Mouse (Mus musculus) stomach, postnatal 0 days (tissue): ENCODE results near the gene Hoxc8. TPM values are rescaled to one million over a fixed set of nuclear protein-coding genes. Genes with fewer than 3 reads are reported as not detected.

ENCODE experiments used
- ATAC-seq: fragments of 200-750 bp; cut with Nextera tagmentation; 2 replicates; pipeline ENCODE4 v1.8.0; 2017; ENCODE audit not compliant: low FRiP score, low TSS enrichment
- DNase-seq: peaks from one replicate; pipeline ENCODE4 v3.0.0-alpha.2; 2016; ENCODE audit warnings: low spot score
- H3K27ac ChIP-seq: fragments of 300-500 bp; sonication (generic); replicated peaks from 2 replicates; pipeline ENCODE4 v1.5.1; 2014; ENCODE audit warnings: mild to moderate bottlenecking, control low read depth
- H3K27me3 ChIP-seq: fragments of 300-500 bp; sonication (generic); 2 replicates; pipeline ENCODE4 v1.6.1; 2014; ENCODE audit warnings: low read length; ENCODE audit not compliant: control insufficient read depth, insufficient read depth
- H3K36me3 ChIP-seq: fragments of 300-500 bp; sonication (generic); 2 replicates; pipeline ENCODE4 v1.6.1; 2014; ENCODE audit warnings: low read length, mixed read lengths; ENCODE audit not compliant: control insufficient read depth, insufficient read depth
- H3K4me1 ChIP-seq: fragments of 300-500 bp; sonication (generic); replicated peaks from 2 replicates; pipeline ENCODE4 v1.6.1; 2014; ENCODE audit warnings: antibody characterized with exemption; ENCODE audit not compliant: control insufficient read depth, insufficient read depth
- H3K4me2 ChIP-seq: fragments of 300-500 bp; sonication (generic); replicated peaks from 2 replicates; pipeline ENCODE4 v1.6.1; 2014; ENCODE audit warnings: low read depth, mild to moderate bottlenecking, control low read depth, moderate library complexity
- H3K4me3 ChIP-seq: fragments of 300-500 bp; sonication (generic); 2 replicates; pipeline ENCODE4 v1.5.1; 2014; ENCODE audit warnings: low read depth, low read length, control low read depth
- H3K9ac ChIP-seq: fragments of 300-500 bp; sonication (generic); 2 replicates; pipeline ENCODE4 v1.6.1; 2014; ENCODE audit warnings: mild to moderate bottlenecking, low read length, control low read depth, mixed read lengths
- H3K9me3 ChIP-seq: fragments of 300-500 bp; sonication (generic); 2 replicates; pipeline ENCODE4 v1.6.1; 2016; ENCODE audit warnings: low read length; ENCODE audit not compliant: control insufficient read depth
- CTCF ChIP-seq: IDR thresholded peaks from 2 replicates; pipeline ENCODE4 v1.5.1; 2016; ENCODE audit warnings: antibody characterized with exemption, low read depth, mild to moderate bottlenecking, moderate library complexity
- EP300 ChIP-seq: optimal IDR thresholded peaks from 2 replicates; pipeline ENCODE3; 2016; ENCODE audit warnings: antibody characterized with exemption
- WGBS: fragments of 180-500 bp; shearing (Covaris S2); extraction: QIAGEN DNeasy Blood & Tissue Kit; methylation state at CpG from one replicate; pipeline ENCODE4 v1.1.7; 2014; 5-methylcytosine and 5-hydroxymethylcytosine counted together
- polyA plus RNA-seq: library from polyadenylated mRNA; unstranded; fragments of >200 nt; fragmentation: Nextera tagmentation; extraction: Ambion mirVana; gene quantifications from 2 replicates; pipeline ENCODE4 v1.2.1, GENCODE M21; 2015

Hoxc8 gene
- polyA plus RNA-seq, 1 experiment from 2014 or later = 7.3 TPM

GRCm38 (mm10) chr15:102996548-102996947 lies 6.1 kb downstream of the Hoxc8 start:
- Histone ChIP-seq H3K9me3 (no peaks in the 10 kb centered on the region), H3K9ac (no peak overlapping the region), H3K27me3 (peaks cover 15% of the 10 kb centered on the region; the same call in 1 of the 2 replicates), H3K4me3 (no peak overlapping the region), H3K27ac (no peak overlapping the region), H3K4me1 (0 out of 2 replicates have a peak, but pooled peaks cover 2% of the 10 kb centered on the region), H3K4me2 (no peak overlapping the region), H3K36me3 (no peaks in the 10 kb centered on the region)
- TF ChIP-seq CTCF = no peak
- TF ChIP-seq EP300 = no peak
- 19% methylated on average over 9 of the region's 9 CpGs for WGBS
- ATAC-seq (no peak), DNase-seq (no peak)

- H3K27ac ChIP-seq = no peak overlapping the region
- H3K27me3 ChIP-seq = peaks cover 15% of the 10 kb centered on the region; the same call in 1 of the 2 replicates
- ATAC-seq (no peak), DNase-seq (no peak)
- peak overlapping the region; percentile 34; the same call in 1 of the 2 replicates for H3K4me2 ChIP-seq
- 0 out of 2 replicates have a peak, but pooled peaks cover 2% of the 10 kb centered on the region for H3K4me1 ChIP-seq
- H3K36me3 ChIP-seq = no peaks in the 10 kb centered on the region
- no peak overlapping the region for H3K9ac ChIP-seq
- H3K4me3 ChIP-seq = peak overlapping the region; percentile 45; the same call in 1 of the 2 replicates
- TF ChIP-seq CTCF (no peak), EP300 (no peak)
- 6% methylated on average over 3 of the region's 3 CpGs for WGBS
- no peaks in the 10 kb centered on the region for H3K9me3 ChIP-seq
Measured at GRCm38 (mm10) chr15:102997431-102997830, 7.0 kb downstream of the Hoxc8 start.

GRCm38 (mm10) chr15:102997939-102998355 lies 7.5 kb downstream of the Hoxc8 start, which contains the start of gene Hoxc6:
TSS of gene Hoxc6 (plus strand) at chr15:102998257.
- Histone ChIP-seq H3K9me3 (no peaks in the 10 kb centered on the region), H3K27ac (peak within 1 kb of the TSS; percentile 78), H3K27me3 (peaks cover 15% of the 10 kb centered on the region; the same call in 1 of the 2 replicates), H3K4me1 (0 out of 2 replicates have a peak, but pooled peaks cover 2% of the 10 kb centered on the region), H3K4me2 (peak within 1 kb of the TSS; percentile 80), H3K4me3 (peak within 1 kb of the TSS; percentile 45), H3K36me3 (no peaks in the 10 kb centered on the region), H3K9ac (peak within 1 kb of the TSS; percentile 61)
- no peak for DNase-seq
- no peak for ATAC-seq
- WGBS = 4% methylated on average over 19 of the region's 19 CpGs
- TF ChIP-seq EP300 = no peak
- TF ChIP-seq CTCF = no peak

GRCm38 (mm10) chr15:102998608-102999182 lies 8.3 kb downstream of the Hoxc8 start:
- Histone ChIP-seq H3K27me3 (peaks cover 15% of the 10 kb centered on the region; the same call in 1 of the 2 replicates), H3K27ac (peak overlapping the region; percentile 78), H3K4me3 (peak overlapping the region; percentile 45), H3K36me3 (no peaks in the 10 kb centered on the region), H3K9ac (peak overlapping the region; percentile 61), H3K9me3 (no peaks in the 10 kb centered on the region), H3K4me1 (0 out of 2 replicates have a peak, but pooled peaks cover 2% of the 10 kb centered on the region), H3K4me2 (peak overlapping the region; percentile 80)
- TF ChIP-seq EP300 (no peak), CTCF (no peak)
- 3% methylated on average over 19 of the region's 19 CpGs for WGBS
- DNase-seq (no peak), ATAC-seq (no peak)

- Histone ChIP-seq H3K9me3 (no peaks in the 10 kb centered on the region), H3K9ac (peak overlapping the region; percentile 61), H3K27ac (peak overlapping the region; percentile 78), H3K4me3 (peak overlapping the region; percentile 45), H3K27me3 (peaks cover 17% of the 10 kb centered on the region; the same call in 1 of the 2 replicates), H3K4me1 (0 out of 2 replicates have a peak, but pooled peaks cover 2% of the 10 kb centered on the region), H3K36me3 (no peaks in the 10 kb centered on the region), H3K4me2 (peak overlapping the region; percentile 80)
- DNase-seq = peak; percentile 56
- ATAC-seq = peak; percentile 71; the same call in 1 of the 2 replicates
- TF ChIP-seq CTCF (no peak), EP300 (no peak)
- WGBS = 1% methylated on average over 33 of the region's 33 CpGs
Measured at GRCm38 (mm10) chr15:102999183-102999831, 8.9 kb downstream of the Hoxc8 start.

GRCm38 (mm10) chr15:102999955-103000354 lies 9.5 kb downstream of the Hoxc8 start:
- Histone ChIP-seq H3K4me2 (peak overlapping the region; percentile 80), H3K4me1 (0 out of 2 replicates have a peak, but pooled peaks cover 2% of the 10 kb centered on the region), H3K27me3 (peaks cover 15% of the 10 kb centered on the region; the same call in 1 of the 2 replicates), H3K27ac (peak overlapping the region; percentile 78), H3K9ac (no peak overlapping the region), H3K9me3 (no peaks in the 10 kb centered on the region), H3K4me3 (peak overlapping the region; percentile 45), H3K36me3 (no peaks in the 10 kb centered on the region)
- DNase-seq (no peak), ATAC-seq (peak; percentile 19; the same call in 1 of the 2 replicates)
- 20% methylated on average over 11 of the region's 11 CpGs for WGBS
- TF ChIP-seq EP300 (no peak), CTCF (no peak)
